Comparison of ENCODE assay signal across 8 mouse cellular contexts in the genomic region with DNA sequence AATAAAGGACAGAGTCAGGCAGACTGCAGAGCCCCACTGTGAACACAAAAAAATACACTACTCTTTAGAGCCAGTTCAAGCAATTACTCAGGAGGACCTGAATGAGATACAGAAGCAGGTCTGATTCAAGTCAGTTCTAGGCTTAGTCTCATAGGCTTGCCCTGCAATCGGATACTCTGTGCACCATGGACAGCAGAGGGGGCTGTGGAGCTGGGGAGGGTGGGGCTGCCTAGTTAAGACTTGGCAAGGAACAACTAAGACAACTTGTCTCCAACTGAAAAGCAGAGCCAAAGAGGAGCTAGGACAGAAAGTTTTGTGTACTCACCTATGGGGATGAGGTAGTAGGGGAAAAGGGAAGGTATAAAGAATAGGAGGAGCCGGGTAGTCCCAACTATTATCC. TPM values are rescaled to one million over a fixed set of nuclear protein-coding genes. Genes with fewer than 3 reads are reported as not detected.
A peak's percentile ranks its signal among the peaks of the same experiment; 100 is the strongest.
DNase-seq lines count a peak whose midpoint lies in the region.

No protein-coding gene starts in this region.

- DNase-seq in cerebellum, postnatal 10 days: peak; percentile 72 to 73
- no peak for DNase-seq in cerebellum, postnatal 4 days (ENCODE audit: low spot score in 2 of 2)
- peak; percentile 32 for DNase-seq in 3134 (ENCODE audit: extremely low read depth, insufficient read length, low spot score)
- DNase-seq in adrenal gland, postnatal 14 days: peak; percentile 83
- peak; percentile 77 to 84 for DNase-seq in heart, postnatal 14 days
- peak; percentile 68 to 81 for DNase-seq in lung, postnatal 4 days
- DNase-seq in yolk sac, embryonic 10.5 days (ENCODE audit: low spot score): peak; percentile 46
- DNase-seq in cerebellum, adult 9-10 months: no peak

- intact Hi-C loops in heart, postnatal 14 days (cut with DNase I): loop anchor here (1.0 to 2.0 kb wide), 3 partner anchors 15 to 47 kb away; no protein-coding TSS in a partner anchor

RNA-seq across cellular contexts. Expression of a gene that starts 13.2 kb away (rescaled TPM):
- 1.1 and 1.2 TPM in 2 replicates for total RNA-seq in adrenal gland, postnatal 14 days (2021)
- total RNA-seq in heart, postnatal 14 days (2021): 1 to 10 TPM in 1 of 2 experiments, under 1 TPM in 1; 0.53 to 1.0 TPM

RNA-seq across cellular contexts. Expression of a gene that starts 34.1 kb away (rescaled TPM):
- total RNA-seq in adrenal gland, postnatal 14 days (2021): 90.6 and 97.4 TPM in 2 replicates
- total RNA-seq in heart, postnatal 14 days (2021): 10 to 100 TPM; 57.2 to 57.8 TPM

RNA-seq across cellular contexts. Expression of a gene that starts 35.1 kb away (rescaled TPM):
- 16.0 and 18.1 TPM in 2 replicates for total RNA-seq in adrenal gland, postnatal 14 days (2021)
- 10 to 100 TPM; 14.9 to 16.3 TPM for total RNA-seq in heart, postnatal 14 days (2021)

Comparison
In these comparisons a context has a peak if more than half of its experiments do, and no peak if none do; other contexts are left out.
1. DNase-seq: peak in cerebellum, postnatal 10 days (2 of 2), 3134 (single experiment), adrenal gland, postnatal 14 days (single experiment), heart, postnatal 14 days (2 of 2), lung, postnatal 4 days (2 of 2) and yolk sac, embryonic 10.5 days (single experiment); none in cerebellum, postnatal 4 days (0 of 2) and cerebellum, adult 9-10 months (single experiment).